Comparison of ENCODE assay signal across 12 mouse cellular contexts in the genomic region with DNA sequence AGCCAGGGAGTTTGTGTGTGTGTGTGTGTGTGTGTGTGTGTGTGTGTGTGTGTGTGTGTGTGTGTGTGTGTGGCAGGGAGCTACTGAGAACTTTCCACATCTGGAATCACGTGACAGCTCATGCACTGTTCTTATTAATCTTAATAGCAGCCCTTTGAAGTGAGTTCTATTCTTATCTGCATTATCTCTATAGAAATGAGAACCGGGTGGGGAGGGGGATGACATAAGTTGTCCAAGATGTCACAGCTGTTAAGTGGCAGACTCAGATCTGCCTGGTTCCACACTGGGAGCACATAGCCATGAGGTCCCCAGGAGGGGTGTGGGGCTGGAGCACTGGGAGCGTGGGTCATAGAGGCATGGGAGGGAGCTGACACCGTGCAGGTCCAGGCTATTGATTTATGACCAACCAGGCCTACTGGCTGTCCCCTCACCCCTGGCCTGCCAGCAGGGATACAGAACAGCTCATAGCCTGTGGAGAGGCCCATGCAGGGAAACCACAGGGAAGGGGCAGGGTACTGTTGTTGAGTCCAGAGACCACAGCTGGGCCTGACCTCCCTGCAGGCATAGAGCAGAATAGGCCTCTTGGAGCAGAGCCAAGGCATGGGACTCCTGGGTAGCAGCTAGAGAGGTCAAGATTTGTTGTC. TPM values are rescaled to one million over a fixed set of nuclear protein-coding genes. Genes with fewer than 3 reads are reported as not detected.
DNase-seq lines count a peak whose midpoint lies in the region; ATAC-seq and TF ChIP-seq lines count a peak whose summit lies in the region.
"Had no signal": no experiment of that assay in that cellular context is flagged by ENCODE, and none has a peak within 500 bp of the region (broad histone marks: within the 10 kb centered on the region; RNA-seq: fewer than 3 reads in every experiment).

No protein-coding gene starts in this region.

- H3K9me3 ChIP-seq in lung, embryonic 14.5 days (ENCODE audit: low read depth, low read length) = no peaks in the 10 kb centered on the region
- H3K9me3 ChIP-seq in liver, embryonic 15.5 days (replicated peaks) = no peaks in the 10 kb centered on the region
- H3K9me3 ChIP-seq: megakaryocyte, embryonic 14.5 days had no signal

- DNase-seq in lung, embryonic 14.5 days = peak; percentile 67
- DNase-seq in lung, postnatal 25 days (ENCODE audit: low spot score) = no peak
- DNase-seq in embryo, embryonic 11 days = peak; percentile 50
- DNase-seq in kidney, adult 9 months = peak; percentile 13
- no peak for DNase-seq in thymus, postnatal 36 days
- no peak for DNase-seq in cerebellum, postnatal 4 days (ENCODE audit: low spot score in 2 of 2)
- DNase-seq: cerebellum, adult 8-10 months had no signal

- H3K9ac ChIP-seq in lung, embryonic 14.5 days = no peak overlapping the region
- no peak overlapping the region for H3K9ac ChIP-seq in liver, embryonic 15.5 days

- ATAC-seq in lung, embryonic 14.5 days (ENCODE audit: insufficient read depth) = peak; percentile 75
- peak; percentile 57; the same call in 1 of the 2 replicates for ATAC-seq in liver, embryonic 15.5 days (ENCODE audit: insufficient read depth)
- ATAC-seq: inflammation-experienced regulatory T-cells, adult 6 months had no signal

- WGBS in lung, embryonic 14.5 days = 24% methylated on average over 4 of the region's 4 CpGs
- WGBS in liver, embryonic 15.5 days (ENCODE audit: insufficient replicate concordance) = 31% methylated on average over 4 of the region's 4 CpGs

- TF ChIP-seq CTCF in lung, embryonic 14.5 days (IDR thresholded peaks at IDR 0.05; ENCODE audit: low read depth) = no peak

- H3K4me2 ChIP-seq in lung, embryonic 14.5 days = no peak overlapping the region
- no peak overlapping the region for H3K4me2 ChIP-seq in liver, embryonic 15.5 days
- H3K4me2 ChIP-seq: heart, embryonic 11.5 days had no signal

- H3K27me3 ChIP-seq in lung, embryonic 14.5 days (ENCODE audit: insufficient read depth, low read length) = peaks cover 63% of the 10 kb centered on the region
- peaks cover 84% of the 10 kb centered on the region for H3K27me3 ChIP-seq in liver, embryonic 15.5 days

- H3K4me3 ChIP-seq in lung, embryonic 14.5 days (ENCODE audit: low read depth, low read length) = no peak overlapping the region
- H3K4me3 ChIP-seq in liver, embryonic 15.5 days (replicated peaks) = no peak overlapping the region
- H3K4me3 ChIP-seq: erythroblast, embryonic 14.5 days; megakaryocyte, embryonic 14.5 days had no signal

- H3K36me3 ChIP-seq in lung, embryonic 14.5 days (ENCODE audit: insufficient read depth) = no peaks in the 10 kb centered on the region
- no peaks in the 10 kb centered on the region for H3K36me3 ChIP-seq in liver, embryonic 15.5 days (replicated peaks)

- peaks cover 12% of the 10 kb centered on the region for H3K4me1 ChIP-seq in lung, embryonic 14.5 days (ENCODE audit: insufficient read depth)
- no peaks in the 10 kb centered on the region for H3K4me1 ChIP-seq in liver, embryonic 15.5 days (replicated peaks)

- H3K27ac ChIP-seq in lung, embryonic 14.5 days (ENCODE audit: low read depth) = no peak overlapping the region
- H3K27ac ChIP-seq in liver, embryonic 15.5 days (replicated peaks) = no peak overlapping the region

RNA-seq across cellular contexts. Expression of gene Epha8, which starts 5.1 kb away (rescaled TPM):
- 0.62 TPM in 2 replicates for polyA plus RNA-seq in lung, embryonic 14.5 days (2014; fragmentation: Nextera tagmentation; extraction: Ambion mirVana)
- 0.25 and 0.33 TPM in 2 replicates for polyA plus RNA-seq in liver, embryonic 15.5 days (2015; fragmentation: Nextera tagmentation; extraction: Ambion mirVana)
- polyA plus RNA-seq: heart, embryonic 11.5 days had no signal

Comparison
In these comparisons a context has a peak if more than half of its experiments do, and no peak if none do; other contexts are left out.
1. DNase-seq: peak in lung, embryonic 14.5 days (single experiment), embryo, embryonic 11 days (single experiment) and kidney, adult 9 months (single experiment); none in lung, postnatal 25 days (single experiment), thymus, postnatal 36 days (0 of 2) and cerebellum, postnatal 4 days (0 of 2).